Mouse (Mus musculus): Measurements from ENCODE around the gene Kcns1. TPM values are rescaled to one million over a fixed set of nuclear protein-coding genes. Genes with fewer than 3 reads are reported as not detected.

Gene Kcns1
- polyA plus RNA-seq, 1 experiment from 2014 or later = not detected

DNA sequence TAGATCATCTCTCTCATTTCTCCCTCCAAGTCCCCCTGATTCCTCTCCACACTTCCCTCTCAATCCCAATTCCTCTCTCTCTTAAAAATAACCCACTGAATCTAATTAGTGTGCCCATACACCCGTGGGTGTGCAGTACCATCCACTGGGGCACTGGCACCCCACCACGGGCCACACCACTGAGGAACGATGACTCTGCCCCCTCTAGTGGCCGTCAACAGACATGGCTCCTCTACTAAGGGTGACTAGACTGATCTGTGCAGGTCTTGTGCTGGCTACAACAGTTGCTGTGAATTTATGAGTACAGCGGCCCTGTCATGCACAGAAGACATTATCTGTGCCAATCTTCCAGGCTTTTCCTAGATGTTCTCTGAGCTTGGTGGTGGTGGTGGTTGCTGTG lies 17.8 kb upstream of the Kcns1 start:
- TF ChIP-seq EP300 (IDR thresholded peaks at IDR 0.05; ENCODE audit: low read depth) (no peak), CTCF (IDR thresholded peaks at IDR 0.05; ENCODE audit: low read depth) (peak; percentile 70)
- no peak overlapping the region for H3K4me2 ChIP-seq (ENCODE audit: low read depth, low read length)
- DNase-seq = no peak
- 25% methylated on average over 5 of the region's 5 CpGs for WGBS (ENCODE audit: insufficient replicate concordance)
- H3K27ac ChIP-seq (ENCODE audit: low read depth) = no peak overlapping the region
- H3K4me3 ChIP-seq (ENCODE audit: low read depth, low read length) = no peak overlapping the region
- no peaks in the 10 kb centered on the region for H3K36me3 ChIP-seq (replicated peaks; ENCODE audit: insufficient read depth, low read length)
- no peaks in the 10 kb centered on the region for H3K4me1 ChIP-seq (ENCODE audit: insufficient read depth)
- no peak for ATAC-seq
- H3K9ac ChIP-seq (replicated peaks) = no peak overlapping the region
- H3K9me3 ChIP-seq (ENCODE audit: low read length) = no peaks in the 10 kb centered on the region
- no peaks in the 10 kb centered on the region for H3K27me3 ChIP-seq (ENCODE audit: insufficient read depth, low read length)

DNA sequence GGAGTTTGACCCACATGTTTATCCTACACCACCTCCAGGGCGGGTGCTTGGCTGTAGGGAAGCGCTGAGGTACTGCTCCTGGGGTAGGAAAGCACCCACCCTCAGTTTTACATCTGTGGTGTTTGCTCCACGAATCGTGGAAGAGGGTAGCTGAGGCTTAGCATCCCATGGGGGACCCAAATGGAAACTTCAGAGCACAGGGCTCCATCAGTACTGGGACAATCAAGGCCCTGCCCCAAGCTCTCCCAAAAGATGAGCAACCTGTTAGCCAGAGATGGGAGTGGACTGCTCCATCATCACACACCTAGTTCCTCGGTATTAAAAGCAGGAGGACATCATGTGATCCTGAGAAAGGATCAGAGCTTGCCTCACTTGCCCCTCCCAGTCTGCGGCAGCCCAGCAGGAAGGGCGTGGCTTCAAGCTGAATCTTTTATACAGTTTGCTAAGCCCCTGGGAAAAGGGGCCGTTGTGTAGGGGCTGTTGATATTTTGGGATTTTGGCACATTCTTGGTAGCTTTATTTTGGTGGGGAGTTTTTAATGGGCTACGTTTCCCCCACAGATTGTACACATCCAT lies 13.3 kb upstream of the Kcns1 start:
- no peak for TF ChIP-seq EP300 (IDR thresholded peaks at IDR 0.05; ENCODE audit: low read depth)
- TF ChIP-seq CTCF (IDR thresholded peaks at IDR 0.05; ENCODE audit: low read depth) = no peak
- no peak for ATAC-seq

DNA sequence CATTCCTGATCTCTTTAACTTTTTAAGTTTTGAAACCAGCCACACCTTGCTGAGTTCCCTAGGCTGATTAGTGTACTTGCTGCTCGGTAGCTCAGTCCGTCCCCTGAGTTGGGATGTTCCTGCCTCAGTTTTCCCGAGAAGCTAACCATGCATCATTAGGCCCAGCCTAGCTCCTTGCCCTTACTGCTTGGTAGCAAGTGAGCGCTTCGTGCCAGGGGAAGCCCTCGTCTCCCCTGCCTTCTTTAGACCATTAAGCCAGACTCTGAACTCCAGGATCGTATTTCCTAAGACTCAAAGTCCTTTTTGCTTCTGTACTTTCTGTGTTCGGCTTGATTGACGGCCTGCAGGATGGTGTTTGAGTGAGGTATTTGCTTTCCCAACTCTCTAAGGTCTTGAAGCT lies 12.4 kb upstream of the Kcns1 start:
- Histone ChIP-seq H3K4me2 (ENCODE audit: low read depth, low read length) (no peak overlapping the region), H3K4me3 (ENCODE audit: low read depth, low read length) (no peak overlapping the region), H3K4me1 (ENCODE audit: insufficient read depth) (no peaks in the 10 kb centered on the region), H3K9ac (replicated peaks) (no peak overlapping the region), H3K27me3 (ENCODE audit: insufficient read depth, low read length) (no peaks in the 10 kb centered on the region), H3K27ac (ENCODE audit: low read depth) (no peak overlapping the region), H3K36me3 (replicated peaks; ENCODE audit: insufficient read depth, low read length) (no peaks in the 10 kb centered on the region), H3K9me3 (ENCODE audit: low read length) (no peaks in the 10 kb centered on the region)
- ATAC-seq = no peak
- 66% methylated on average over 9 of the region's 9 CpGs for WGBS (ENCODE audit: insufficient replicate concordance)
- DNase-seq = no peak
- TF ChIP-seq CTCF (IDR thresholded peaks at IDR 0.05; ENCODE audit: low read depth) = no peak
- TF ChIP-seq EP300 (IDR thresholded peaks at IDR 0.05; ENCODE audit: low read depth) = no peak

More for the DNA sequence above, 13.3 kb upstream of the Kcns1 start:
- no peak for DNase-seq
- H3K4me3 ChIP-seq (ENCODE audit: low read depth, low read length) = no peak overlapping the region
- no peaks in the 10 kb centered on the region for H3K4me1 ChIP-seq (ENCODE audit: insufficient read depth)
- no peak overlapping the region for H3K9ac ChIP-seq (replicated peaks)
- WGBS (ENCODE audit: insufficient replicate concordance) = 37% methylated on average over 9 of the region's 9 CpGs
- H3K4me2 ChIP-seq (ENCODE audit: low read depth, low read length) = no peak overlapping the region
- H3K27ac ChIP-seq (ENCODE audit: low read depth) = no peak overlapping the region
- no peaks in the 10 kb centered on the region for H3K36me3 ChIP-seq (replicated peaks; ENCODE audit: insufficient read depth, low read length)
- no peaks in the 10 kb centered on the region for H3K9me3 ChIP-seq (ENCODE audit: low read length)
- no peaks in the 10 kb centered on the region for H3K27me3 ChIP-seq (ENCODE audit: insufficient read depth, low read length)

DNA sequence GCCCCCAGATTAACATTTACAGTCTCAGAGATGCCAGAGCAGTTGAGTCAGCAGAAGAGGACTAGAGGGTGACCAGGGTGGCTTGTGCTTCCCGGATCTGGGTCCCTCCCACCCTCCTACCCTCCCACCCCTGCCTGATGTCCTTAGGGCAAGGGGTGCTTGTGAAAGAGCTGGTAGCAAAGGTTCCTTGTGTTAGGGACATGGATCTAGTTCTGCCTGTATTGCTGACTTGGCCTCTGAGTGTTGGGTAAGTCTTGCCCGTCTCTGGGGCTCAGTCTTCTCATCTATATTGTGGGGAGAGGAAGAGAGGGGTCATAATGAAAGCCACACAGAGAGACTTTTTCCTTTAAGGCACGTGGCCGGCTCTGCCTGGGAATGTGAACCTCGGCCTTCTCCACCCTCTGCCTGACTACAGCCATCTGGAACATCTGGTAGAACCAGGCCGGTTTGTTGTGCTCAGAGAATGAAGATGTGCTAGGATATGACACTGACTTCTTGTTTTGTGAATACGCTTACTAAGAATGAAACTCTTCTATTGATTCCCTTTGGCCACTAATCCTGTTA lies 11.9 kb upstream of the Kcns1 start, which contains the start of gene Wfdc5:
TSS of gene Wfdc5 (minus strand) at position 51 of the 564 bp plus-strand sequence.
- Histone ChIP-seq H3K36me3 (replicated peaks; ENCODE audit: insufficient read depth, low read length) (no peaks in the 10 kb centered on the region), H3K4me2 (ENCODE audit: low read depth, low read length) (no peak within 1 kb of the TSS), H3K9me3 (ENCODE audit: low read length) (no peaks in the 10 kb centered on the region), H3K27ac (ENCODE audit: low read depth) (no peak within 1 kb of the TSS), H3K4me1 (ENCODE audit: insufficient read depth) (no peaks in the 10 kb centered on the region), H3K9ac (replicated peaks) (no peak within 1 kb of the TSS), H3K4me3 (ENCODE audit: low read depth, low read length) (no peak within 1 kb of the TSS), H3K27me3 (ENCODE audit: insufficient read depth, low read length) (no peaks in the 10 kb centered on the region)
- ATAC-seq = no peak
- no peak for TF ChIP-seq EP300 (IDR thresholded peaks at IDR 0.05; ENCODE audit: low read depth)
- WGBS (ENCODE audit: insufficient replicate concordance) = 69% methylated on average over 7 of the region's 7 CpGs
- DNase-seq = no peak

DNA sequence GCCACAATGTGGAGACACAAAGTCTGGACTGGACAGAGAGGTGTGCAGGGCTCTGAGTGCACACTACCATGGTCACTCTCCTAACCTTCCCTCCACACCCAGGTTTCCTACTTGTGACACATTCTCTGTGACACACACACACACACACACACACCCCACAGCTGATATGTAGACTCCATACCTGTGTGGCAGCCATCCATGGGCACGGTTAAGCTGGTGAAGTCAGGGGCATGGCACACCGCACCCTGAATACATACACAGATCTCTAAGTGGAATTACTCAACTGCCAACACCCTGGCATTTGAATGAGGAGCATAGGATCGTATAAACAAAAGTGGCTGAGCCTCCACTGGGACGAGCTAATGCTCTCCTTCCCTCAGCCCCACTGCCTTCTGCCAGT lies 9.9 kb upstream of the Kcns1 start:
- Histone ChIP-seq H3K4me3 (ENCODE audit: low read depth, low read length) (no peak overlapping the region), H3K4me1 (ENCODE audit: insufficient read depth) (no peaks in the 10 kb centered on the region), H3K27ac (ENCODE audit: low read depth) (no peak overlapping the region), H3K27me3 (ENCODE audit: insufficient read depth, low read length) (no peaks in the 10 kb centered on the region), H3K9ac (replicated peaks) (no peak overlapping the region), H3K4me2 (ENCODE audit: low read depth, low read length) (no peak overlapping the region), H3K36me3 (replicated peaks; ENCODE audit: insufficient read depth, low read length) (no peaks in the 10 kb centered on the region), H3K9me3 (ENCODE audit: low read length) (no peaks in the 10 kb centered on the region)
- ATAC-seq (no peak), DNase-seq (no peak)
- 75% methylated on average over 4 of the region's 4 CpGs for WGBS (ENCODE audit: insufficient replicate concordance)
- TF ChIP-seq CTCF (IDR thresholded peaks at IDR 0.05; ENCODE audit: low read depth) (no peak), EP300 (IDR thresholded peaks at IDR 0.05; ENCODE audit: low read depth) (no peak)

DNA sequence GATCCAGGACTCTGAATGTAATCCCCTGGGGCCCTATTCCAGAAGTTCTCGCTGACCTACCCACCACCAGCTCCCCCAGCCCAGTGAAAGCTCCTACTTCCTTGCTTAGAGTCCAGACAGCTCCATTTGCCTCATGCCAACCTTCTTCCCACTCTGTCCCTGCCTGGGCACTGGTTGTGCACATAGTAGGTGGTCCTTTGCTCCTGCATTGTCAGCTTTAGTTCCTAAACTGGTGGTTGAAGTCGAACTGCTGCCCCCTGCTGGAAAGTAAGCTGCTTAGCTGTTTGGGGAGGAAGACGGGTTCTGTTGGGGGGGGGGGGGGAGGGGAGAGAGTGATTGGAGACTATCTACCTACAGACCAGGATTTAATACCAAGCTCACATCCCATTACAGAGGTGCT lies 9.2 kb upstream of the Kcns1 start:
- DNase-seq = peak; percentile 38
- no peak overlapping the region for H3K4me3 ChIP-seq (ENCODE audit: low read depth, low read length)
- WGBS (ENCODE audit: insufficient replicate concordance) = 36% methylated on average over 3 of the region's 3 CpGs

More for the DNA sequence above, 9.2 kb upstream of the Kcns1 start:
- no peak overlapping the region for H3K9ac ChIP-seq (replicated peaks)
- H3K4me2 ChIP-seq (ENCODE audit: low read depth, low read length) = no peak overlapping the region
- H3K36me3 ChIP-seq (replicated peaks; ENCODE audit: insufficient read depth, low read length) = no peaks in the 10 kb centered on the region
- H3K27me3 ChIP-seq (ENCODE audit: insufficient read depth, low read length) = no peaks in the 10 kb centered on the region
- no peaks in the 10 kb centered on the region for H3K4me1 ChIP-seq (ENCODE audit: insufficient read depth)
- TF ChIP-seq EP300 (IDR thresholded peaks at IDR 0.05; ENCODE audit: low read depth) (no peak), CTCF (IDR thresholded peaks at IDR 0.05; ENCODE audit: low read depth) (peak; percentile 61)
- no peak overlapping the region for H3K27ac ChIP-seq (ENCODE audit: low read depth)
- no peak for ATAC-seq
- H3K9me3 ChIP-seq (ENCODE audit: low read length) = no peaks in the 10 kb centered on the region

All from liver, postnatal 0 days (tissue).